Mouse (Mus musculus) cerebellum, postnatal 4 days (tissue): Measurements from ENCODE around the gene Pbx1.

ENCODE experiments used
- DNase-seq, 2 experiments: peaks; one replicate each; pipeline ENCODE4 v3.0.0; 2022; ENCODE audit warnings: low spot score in 2 of 2, mixed read lengths in 1 of 2

Gene Pbx1

DNA sequence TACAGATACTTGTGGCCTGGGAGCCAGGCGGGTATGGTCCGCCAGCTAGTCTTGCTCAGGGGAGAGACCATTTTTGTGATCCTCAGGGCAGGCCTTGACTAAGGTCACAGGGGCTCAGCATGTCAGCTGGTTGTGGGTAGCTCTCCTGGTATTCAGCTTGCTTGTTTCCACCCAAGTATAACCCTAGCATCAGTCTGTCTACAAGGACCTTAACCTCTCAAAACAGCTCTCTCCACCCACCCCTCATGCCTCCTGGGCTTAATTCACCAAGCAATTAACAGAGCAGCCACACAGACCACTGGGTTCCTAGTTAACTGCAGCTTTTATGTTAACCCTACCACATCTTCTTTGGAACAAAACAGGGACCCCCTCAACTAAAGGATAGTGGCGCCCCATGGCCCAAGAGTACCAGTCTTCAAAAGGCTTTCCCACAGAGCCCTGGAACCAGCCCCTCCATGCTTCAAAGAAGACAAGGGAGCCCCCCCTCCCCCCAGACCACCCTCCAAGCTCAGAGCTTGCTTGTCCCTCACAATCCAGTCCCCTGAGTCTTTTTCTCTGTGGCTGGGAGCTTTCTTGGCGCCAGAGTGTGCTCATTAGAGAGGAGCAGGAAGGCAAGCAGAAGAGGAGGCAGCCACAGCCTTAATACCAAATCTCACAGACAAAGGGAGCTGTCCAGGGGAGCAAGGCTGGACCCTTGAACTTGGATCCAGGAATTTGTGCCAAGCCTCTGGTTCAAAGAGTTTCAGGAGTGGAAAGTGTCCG lies 48.1 kb downstream of the Pbx1 start:
- no peak for DNase-seq

- no peak for DNase-seq
Measured at GRCm38 (mm10) chr1:168382823-168383157, 49.3 kb downstream of the Pbx1 start.

GRCm38 (mm10) chr1:168382106-168382822 lies 49.8 kb downstream of the Pbx1 start:
- no peak for DNase-seq

DNA sequence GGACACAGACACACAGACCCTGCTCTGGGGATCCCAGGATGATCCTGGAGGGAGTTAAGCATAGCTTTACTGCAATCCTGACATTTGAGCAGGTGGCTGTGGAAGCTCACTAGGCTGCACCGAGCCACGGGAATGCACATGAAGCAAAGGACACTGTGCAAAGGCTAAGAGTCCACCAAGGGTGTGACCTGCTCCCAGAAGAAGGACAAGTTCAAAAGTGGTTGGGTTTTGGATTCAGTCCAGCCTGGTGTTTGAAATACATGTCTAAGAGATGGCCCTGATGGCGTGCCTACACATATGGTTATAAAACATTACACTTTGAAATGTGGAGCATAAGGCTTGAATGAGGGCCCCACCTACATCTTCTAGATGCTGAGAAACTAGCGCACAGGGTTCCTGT lies 50.6 kb downstream of the Pbx1 start:
- no peak for DNase-seq

GRCm38 (mm10) chr1:168380241-168380770 lies 51.8 kb downstream of the Pbx1 start:
- peak in 1 of 2 experiments; percentile 45 for DNase-seq

GRCm38 (mm10) chr1:168377650-168378049 lies 54.4 kb downstream of the Pbx1 start:
- no peak for DNase-seq

DNA sequence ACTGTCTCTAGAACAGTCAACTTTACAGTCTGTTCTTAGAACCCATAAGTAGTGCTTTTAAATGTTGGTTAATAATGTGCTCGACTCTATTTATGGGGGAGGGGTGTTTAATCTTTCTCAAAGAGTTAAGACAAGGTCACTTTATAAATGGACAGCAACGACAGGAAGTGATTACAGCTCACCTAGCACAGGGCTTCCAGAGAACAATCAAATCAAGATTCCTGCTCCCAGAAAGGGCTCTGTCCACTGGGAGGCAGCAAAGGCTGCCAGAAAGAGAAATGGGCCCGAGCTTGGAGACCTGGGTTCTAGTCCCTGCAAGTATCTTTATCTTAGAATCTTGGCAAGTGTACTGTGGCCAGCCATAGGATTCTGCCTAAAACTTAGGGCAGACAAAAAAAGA lies 55.7 kb downstream of the Pbx1 start:
- no peak for DNase-seq

GRCm38 (mm10) chr1:168374953-168375600 lies 57.0 kb downstream of the Pbx1 start:
- no peak for DNase-seq

DNA sequence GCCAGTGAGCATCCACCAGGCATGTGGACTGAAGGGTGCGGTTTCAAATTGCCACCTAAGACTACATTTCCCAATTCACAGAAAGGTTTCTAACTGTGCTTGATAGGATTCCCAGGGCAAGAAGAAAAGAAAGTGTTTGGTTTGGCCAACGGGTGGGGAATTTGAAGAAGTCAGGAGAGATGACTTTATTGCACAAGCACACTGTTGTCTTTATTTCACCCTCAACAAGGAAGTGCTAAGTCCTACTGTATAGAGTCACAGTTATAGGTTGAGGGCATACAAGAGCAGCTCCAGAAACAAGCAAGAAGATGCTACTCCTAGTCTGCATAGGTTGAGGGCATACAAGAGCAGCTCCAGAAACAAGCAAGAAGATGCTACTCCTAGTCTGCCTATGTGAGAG lies 60.0 kb downstream of the Pbx1 start:
- DNase-seq: no peak

DNA sequence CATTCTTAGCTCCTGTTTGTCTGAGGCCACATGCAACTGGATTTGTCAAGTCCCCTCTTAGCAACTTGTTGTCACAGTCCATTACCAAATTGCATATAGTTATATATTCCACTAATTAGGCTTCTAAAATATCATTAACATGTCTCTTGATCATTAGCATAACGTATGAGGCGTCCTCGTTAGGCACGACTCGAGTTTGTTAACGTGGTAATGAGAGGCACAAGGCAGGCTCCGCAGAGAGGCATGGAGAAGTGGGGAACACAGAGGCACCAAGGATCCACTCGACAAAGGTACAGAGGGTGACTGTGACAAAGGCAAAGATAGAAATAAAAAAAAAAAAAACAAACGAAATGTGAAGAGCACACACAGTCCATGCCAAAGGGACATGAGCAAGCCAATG lies 61.1 kb downstream of the Pbx1 start:
- no peak for DNase-seq

- DNase-seq: no peak
Measured at GRCm38 (mm10) chr1:168366261-168366660, 65.8 kb downstream of the Pbx1 start.

- DNase-seq: no peak
Measured at GRCm38 (mm10) chr1:168364325-168364724, 67.7 kb downstream of the Pbx1 start.

DNA sequence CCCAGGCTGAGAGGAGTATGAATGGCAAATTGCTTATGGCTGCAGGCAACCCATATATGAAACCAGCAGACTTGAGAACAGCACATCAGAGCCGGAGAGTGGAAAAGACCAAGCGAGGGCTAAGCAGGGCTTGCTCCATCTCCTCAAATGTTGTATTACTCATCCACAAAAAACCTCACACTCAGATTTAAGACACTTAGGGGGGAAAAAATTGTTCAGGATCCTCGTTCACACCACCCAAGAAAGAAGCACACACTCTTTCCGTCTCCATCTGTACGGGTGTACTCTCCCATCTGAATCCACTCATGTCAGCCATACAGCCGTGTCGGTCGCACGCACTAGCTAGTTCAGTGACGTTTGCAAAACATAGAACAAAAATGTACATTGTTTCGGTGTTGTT lies 69.0 kb downstream of the Pbx1 start:
- DNase-seq: no peak

DNA sequence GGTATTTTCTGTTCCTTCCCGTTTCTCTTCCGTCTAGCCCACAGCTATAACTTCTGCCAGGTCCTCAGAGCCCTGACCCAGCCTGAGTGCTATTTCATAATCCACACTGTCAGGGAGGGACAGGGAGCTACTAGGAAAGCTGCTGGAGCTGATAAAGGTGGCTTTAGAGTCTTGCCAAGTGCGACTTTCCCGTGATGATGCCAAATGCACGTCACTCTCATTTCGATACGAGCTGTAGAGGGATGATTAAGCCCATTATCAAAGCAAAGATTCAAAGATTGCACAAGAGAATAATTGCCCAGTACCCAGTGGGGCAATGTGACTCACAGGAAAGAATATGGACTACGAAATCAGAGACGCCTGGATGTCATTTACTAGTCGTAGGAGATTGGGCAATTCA lies 69.6 kb downstream of the Pbx1 start:
- no peak for DNase-seq

DNA sequence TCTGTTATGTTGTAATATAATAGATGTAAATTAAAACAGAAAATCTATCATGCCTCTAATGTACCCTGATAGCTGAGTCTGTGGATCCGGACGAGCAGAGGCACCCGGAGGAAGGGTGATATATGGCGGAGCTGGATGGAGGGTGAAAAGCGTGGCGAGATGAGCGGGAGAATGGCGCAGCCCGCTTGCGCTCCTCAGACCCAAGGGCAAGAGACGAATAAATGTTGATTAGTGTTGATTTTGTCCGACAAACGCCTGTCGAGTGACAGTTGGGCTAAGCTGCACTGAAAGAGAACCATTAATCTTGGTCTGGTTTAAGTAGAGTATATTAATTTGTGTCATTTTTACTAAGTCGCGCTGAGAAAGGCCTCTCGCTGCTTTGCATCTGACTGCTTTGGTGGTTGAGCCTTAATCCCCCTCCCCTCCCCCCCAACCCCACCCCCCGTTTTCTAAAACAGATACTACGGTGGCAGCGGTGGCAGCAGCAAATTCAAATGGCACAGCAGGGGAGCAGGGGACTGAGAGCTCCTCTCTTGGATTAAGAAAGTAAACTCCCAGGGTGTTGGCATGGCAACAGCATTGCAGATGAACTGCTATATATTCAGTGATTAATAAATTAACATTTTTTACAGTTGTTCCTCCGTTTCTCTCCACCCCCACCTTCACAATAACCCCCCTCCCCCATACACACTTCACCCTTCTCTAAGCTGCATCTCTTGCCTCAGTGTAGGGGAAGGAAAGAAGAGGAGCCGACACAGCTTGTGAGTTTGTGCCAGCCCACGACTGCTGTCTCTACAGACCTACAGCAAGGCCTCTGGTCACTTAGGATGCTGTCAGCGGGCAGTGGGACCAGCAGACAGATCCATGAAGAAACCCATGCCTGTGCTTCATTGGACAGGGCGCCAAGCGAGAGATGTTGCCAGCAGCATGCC lies 74.1 kb downstream of the Pbx1 start:
- peak in 1 of 2 experiments; percentile 47 for DNase-seq

GRCm38 (mm10) chr1:168356970-168357441 lies 75.1 kb downstream of the Pbx1 start:
- DNase-seq: peak in 1 of 2 experiments; percentile 40

- DNase-seq: no peak
Measured at GRCm38 (mm10) chr1:168355985-168356556, 76.0 kb downstream of the Pbx1 start.

DNA sequence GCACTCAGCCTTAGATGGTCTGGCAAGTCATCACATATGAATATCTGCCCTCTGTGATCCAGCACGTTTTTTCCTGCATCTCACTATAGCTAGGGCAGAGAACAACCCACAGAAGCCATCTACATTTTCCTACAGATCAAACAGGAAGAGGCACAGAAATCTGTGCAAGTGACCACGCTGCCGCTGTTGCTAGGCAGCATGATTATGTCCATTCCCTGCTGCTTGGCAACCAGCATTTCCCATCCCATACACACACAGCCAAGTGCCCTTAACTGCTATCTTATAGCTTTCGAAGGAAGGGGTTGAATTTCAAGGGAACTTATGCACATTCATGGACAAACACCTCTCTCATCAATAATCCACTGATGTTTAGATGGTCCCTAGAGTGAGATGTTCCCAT lies 77.1 kb downstream of the Pbx1 start:
- no peak for DNase-seq

- DNase-seq: no peak
Measured at GRCm38 (mm10) chr1:168348036-168348784, 83.9 kb downstream of the Pbx1 start.

DNA sequence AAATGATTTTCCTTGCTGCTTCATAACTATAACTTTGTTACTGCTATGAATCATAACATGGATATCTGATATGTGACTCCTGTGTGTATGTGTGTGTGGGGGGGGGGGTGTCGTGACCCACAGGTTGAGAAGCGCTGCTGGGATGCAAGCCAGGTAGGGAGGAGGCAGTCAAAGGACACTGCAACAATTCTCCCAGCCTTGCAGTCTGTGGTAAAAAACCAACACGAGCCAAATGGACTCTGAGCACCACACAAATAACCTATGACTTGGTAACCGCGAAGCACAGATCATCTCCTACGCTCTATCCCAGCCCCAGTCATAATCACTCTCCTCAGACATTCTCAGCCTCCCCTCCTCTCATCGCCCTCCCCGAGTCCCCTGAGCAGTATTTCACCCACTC lies 87.2 kb downstream of the Pbx1 start:
- no peak for DNase-seq
